Mouse (Mus musculus) sigmoid colon, adult 10 weeks (tissue): ENCODE measurements around the gene Xntrpc. TPM values are rescaled to one million over a fixed set of nuclear protein-coding genes. Genes with fewer than 3 reads are reported as not detected.

Source experiments
- polyA plus RNA-seq: library from polyadenylated mRNA; stranded (reverse); fragments of 350-450 nt; fragmentation: Illumina TruSeq; extraction: RNeasy Lipid Tissue Mini Kit (QIAGEN cat#74804); gene quantifications from one replicate; pipeline ENCODE4 v1.2.3, GENCODE M21; 2014; ENCODE audit warnings: low read depth, low replicate concordance

Xntrpc gene
- polyA plus RNA-seq, result 0.25 TPM

GRCm38 (mm10) chr7:102065046-102065891 lies at the start of gene Xntrpc, which contains the start of the genes Rnf121 and Xndc1:
Gene Xntrpc, plus strand, starts transcription at chr7:102065713.
Gene Rnf121, minus strand, starts transcription at chr7:102065469.
Gene Xndc1, plus strand, starts transcription at chr7:102065511.

GRCm38 (mm10) chr7:102018590-102018989 lies 46.9 kb upstream of the Xntrpc start, which contains the start of gene Il18bp:
Gene Il18bp, minus strand, starts transcription at chr7:102018690.

GRCm38 (mm10) chr7:102082816-102083215 lies 17.3 kb downstream of the Xntrpc start, which contains the start of gene Trpc2:
Gene Trpc2, plus strand, starts transcription at chr7:102083116.

GRCm38 (mm10) chr7:102101487-102101886 lies 36.0 kb downstream of the Xntrpc start, which contains the start of gene Art1:
Gene Art1, plus strand, starts transcription at chr7:102101743.

GRCm38 (mm10) chr7:102109171-102109570 lies 43.7 kb downstream of the Xntrpc start, which contains the start of gene Art5:
Gene Art5, minus strand, starts transcription at chr7:102109489.

GRCm38 (mm10) chr7:102116579-102117331 lies 51.2 kb downstream of the Xntrpc start, which contains the start of gene Chrna10:
Gene Chrna10, minus strand, starts transcription at chr7:102116828.

Other genes starting within 250 kb of the Xntrpc start
- not detected for gene Phox2a, start 247.4 kb upstream of the Xntrpc start, polyA plus RNA-seq
- 37.8 TPM for gene Inppl1, start 227.5 kb upstream of the Xntrpc start, polyA plus RNA-seq
- gene Folr2, start 208.5 kb upstream of the Xntrpc start, polyA plus RNA-seq, result 1.2 TPM
- gene Anapc15, start 202.0 kb upstream of the Xntrpc start, polyA plus RNA-seq, result 10.9 TPM
- gene Folr1, start 194.9 kb upstream of the Xntrpc start, polyA plus RNA-seq, result not detected
- gene Lamtor1, start 159.8 kb upstream of the Xntrpc start, polyA plus RNA-seq, result 11.3 TPM
- gene Tomt, start 159.4 kb upstream of the Xntrpc start, polyA plus RNA-seq, result not detected
- gene Lrrc51, start 131.8 kb upstream of the Xntrpc start, polyA plus RNA-seq, result 5.4 TPM
- gene Numa1, start 131.6 kb upstream of the Xntrpc start, polyA plus RNA-seq, result 86.8 TPM
- 8.7 TPM for gene Il18bp, start 47.0 kb upstream of the Xntrpc start, polyA plus RNA-seq
- 18.5 TPM for gene Rnf121, start 244 bp upstream of the Xntrpc start, polyA plus RNA-seq
- 17.0 TPM for gene Xndc1, start 202 bp upstream of the Xntrpc start, polyA plus RNA-seq
- not detected for gene Trpc2, start 17.4 kb downstream of the Xntrpc start, polyA plus RNA-seq
- gene Art1, start 36.0 kb downstream of the Xntrpc start, polyA plus RNA-seq, result not detected
- not detected for gene Art5, start 43.8 kb downstream of the Xntrpc start, polyA plus RNA-seq
- gene Chrna10, start 51.1 kb downstream of the Xntrpc start, polyA plus RNA-seq, result not detected
- 44.0 TPM for gene Nup98, start 144.5 kb downstream of the Xntrpc start, polyA plus RNA-seq
- 94.1 TPM for gene Pgap2, start 144.5 kb downstream of the Xntrpc start, polyA plus RNA-seq
- gene Rhog, start 190.3 kb downstream of the Xntrpc start, polyA plus RNA-seq, result 3.7 TPM
- gene Stim1, start 202.1 kb downstream of the Xntrpc start, polyA plus RNA-seq, result 23.3 TPM